Mouse (Mus musculus) kidney, embryonic 14.5 days (tissue): Measurements from ENCODE around the gene Mlph. TPM values are rescaled to one million over a fixed set of nuclear protein-coding genes. Genes with fewer than 3 reads are reported as not detected.

Experiments
- ATAC-seq: fragments of 200-750 bp; cut with Nextera tagmentation; 2 replicates; pipeline ENCODE4 v1.8.0; 2017; ENCODE audit warnings: moderate number of reproducible peaks, mild to moderate bottlenecking, moderate TSS enrichment, moderate library complexity; ENCODE audit not compliant: low FRiP score, low TSS enrichment
- H3K27ac ChIP-seq: fragments of 300-500 bp; sonication (generic); 2 replicates; pipeline ENCODE4 v1.5.1; 2014; ENCODE audit warnings: low read depth, mild to moderate bottlenecking, low read length, moderate library complexity, mixed read lengths
- H3K27me3 ChIP-seq: fragments of 300-500 bp; sonication (generic); 2 replicates; pipeline ENCODE4 v1.6.1; 2014; ENCODE audit warnings: mild to moderate bottlenecking, low read length; ENCODE audit not compliant: control insufficient read depth, insufficient read depth
- H3K36me3 ChIP-seq: fragments of 300-500 bp; sonication (generic); 2 replicates; pipeline ENCODE4 v1.6.1; 2014; ENCODE audit warnings: low read length, mixed read lengths; ENCODE audit not compliant: control insufficient read depth, insufficient read depth
- H3K4me1 ChIP-seq: fragments of 300-500 bp; sonication (generic); 2 replicates; pipeline ENCODE4 v1.6.1; 2014; ENCODE audit warnings: low read length, mixed read lengths; ENCODE audit not compliant: control insufficient read depth, insufficient read depth
- H3K4me2 ChIP-seq: fragments of 300-500 bp; sonication (generic); replicated peaks from 2 replicates; pipeline ENCODE4 v1.6.1; 2014; ENCODE audit warnings: low read depth, mild to moderate bottlenecking, low read length
- H3K4me3 ChIP-seq: fragments of 300-500 bp; sonication (generic); 2 replicates; pipeline ENCODE4 v1.5.1; 2014; ENCODE audit warnings: mild to moderate bottlenecking, low read length
- H3K9ac ChIP-seq: fragments of 300-500 bp; sonication (generic); 2 replicates; pipeline ENCODE4 v1.6.1; 2014; ENCODE audit warnings: low read depth, mild to moderate bottlenecking, low read length, moderate library complexity
- H3K9me3 ChIP-seq: fragments of 300-500 bp; sonication (generic); 2 replicates; pipeline ENCODE4 v1.6.1; 2016; ENCODE audit warnings: low read length; ENCODE audit not compliant: control insufficient read depth
- WGBS: fragments of 180-500 bp; shearing (Covaris S2); extraction: QIAGEN DNeasy Blood & Tissue Kit; methylation state at CpG from one replicate; pipeline ENCODE4 v1.1.7; 2014; 5-methylcytosine and 5-hydroxymethylcytosine counted together
- polyA plus RNA-seq: library from polyadenylated mRNA; unstranded; fragments of >200 nt; fragmentation: Nextera tagmentation; extraction: Ambion mirVana; gene quantifications from 2 replicates; pipeline ENCODE4 v1.2.1, GENCODE M21; 2014

The Mlph gene
- polyA plus RNA-seq, 1 experiment from 2014 or later, result 0.61 TPM

GRCm38 (mm10) chr1:90968649-90969048 is 53.8 kb downstream of the Mlph start:
- ATAC-seq, result no peak
- no peak overlapping the region for H3K4me3 ChIP-seq
- H3K4me1 ChIP-seq, result peaks cover 11% of the 10 kb centered on the region
- H3K4me2 ChIP-seq, result no peak overlapping the region; the same call in 1 of the 2 replicates
- H3K36me3 ChIP-seq, result no peaks in the 10 kb centered on the region
- H3K9ac ChIP-seq, result no peak overlapping the region
- H3K27me3 ChIP-seq, result no peaks in the 10 kb centered on the region; the same call in 1 of the 2 replicates
- no peaks in the 10 kb centered on the region for H3K9me3 ChIP-seq
- WGBS, result 82% methylated on average over 4 of the region's 4 CpGs
- no peak overlapping the region for H3K27ac ChIP-seq

- peak within 1 kb of the TSS; percentile 28; the same call in 1 of the 2 replicates for H3K9ac ChIP-seq
Observed at GRCm38 (mm10) chr1:90969347-90969784, 54.5 kb downstream of the Mlph start, which contains the start of gene Rab17. TSS of gene Rab17 (minus strand) at chr1:90969661.

GRCm38 (mm10) chr1:90969881-90970390 is 55.1 kb downstream of the Mlph start:
- Histone ChIP-seq H3K27me3 (no peaks in the 10 kb centered on the region), H3K9me3 (no peaks in the 10 kb centered on the region), H3K4me1 (peaks cover 14% of the 10 kb centered on the region), H3K36me3 (no peaks in the 10 kb centered on the region), H3K9ac (no peak overlapping the region), H3K4me3 (no peak overlapping the region), H3K4me2 (no peak overlapping the region), H3K27ac (0 out of 2 replicates have a peak overlapping the region, but pooled peaks have one; percentile 48)
- WGBS, result 78% methylated on average over 10 of the region's 10 CpGs
- no peak for ATAC-seq

More at GRCm38 (mm10) chr1:90969347-90969784, 54.5 kb downstream of the Mlph start, which contains the start of gene Rab17:
- H3K27ac ChIP-seq, result peak within 1 kb of the TSS; percentile 48; the same call in 1 of the 2 replicates
- H3K4me1 ChIP-seq, result peaks cover 14% of the 10 kb centered on the region
- H3K4me2 ChIP-seq, result peak within 1 kb of the TSS; percentile 17
- WGBS, result 23% methylated on average over 9 of the region's 9 CpGs
- peak; percentile 40; the same call in 1 of the 2 replicates for ATAC-seq
- no peaks in the 10 kb centered on the region for H3K36me3 ChIP-seq
- H3K27me3 ChIP-seq, result no peaks in the 10 kb centered on the region
- no peaks in the 10 kb centered on the region for H3K9me3 ChIP-seq
- no peak within 1 kb of the TSS for H3K4me3 ChIP-seq

- ATAC-seq, result peak; percentile 79
- no peak overlapping the region for H3K4me3 ChIP-seq
- H3K9ac ChIP-seq, result no peak overlapping the region
- H3K27ac ChIP-seq, result no peak overlapping the region
- WGBS, result 29% methylated on average over 9 of the region's 9 CpGs
- peaks cover 14% of the 10 kb centered on the region for H3K4me1 ChIP-seq
- no peak overlapping the region for H3K4me2 ChIP-seq
- H3K9me3 ChIP-seq, result no peaks in the 10 kb centered on the region
- no peaks in the 10 kb centered on the region for H3K27me3 ChIP-seq
- H3K36me3 ChIP-seq, result no peaks in the 10 kb centered on the region
Observed at GRCm38 (mm10) chr1:90972911-90973573, 58.2 kb downstream of the Mlph start.

- 88% methylated on average over 2 of the region's 2 CpGs for WGBS
- H3K4me1 ChIP-seq, result peaks cover 14% of the 10 kb centered on the region
- H3K4me3 ChIP-seq, result no peak overlapping the region
- no peak overlapping the region for H3K4me2 ChIP-seq
- no peak overlapping the region for H3K9ac ChIP-seq
- no peak overlapping the region for H3K27ac ChIP-seq
- ATAC-seq, result no peak
- no peaks in the 10 kb centered on the region for H3K9me3 ChIP-seq
- H3K36me3 ChIP-seq, result no peaks in the 10 kb centered on the region
- H3K27me3 ChIP-seq, result no peaks in the 10 kb centered on the region
Observed at GRCm38 (mm10) chr1:90973574-90973911, 58.7 kb downstream of the Mlph start.

GRCm38 (mm10) chr1:90974906-90975649 is 60.2 kb downstream of the Mlph start:
- Histone ChIP-seq H3K27ac (no peak overlapping the region), H3K9ac (no peak overlapping the region), H3K4me2 (no peak overlapping the region), H3K27me3 (no peaks in the 10 kb centered on the region), H3K4me3 (no peak overlapping the region), H3K9me3 (no peaks in the 10 kb centered on the region), H3K36me3 (no peaks in the 10 kb centered on the region), H3K4me1 (peaks cover 8% of the 10 kb centered on the region)
- ATAC-seq, result peak; percentile 26; the same call in 1 of the 2 replicates
- 27% methylated on average over 12 of the region's 12 CpGs for whole genome bisulfite sequencing

GRCm38 (mm10) chr1:90975960-90976359 is 61.1 kb downstream of the Mlph start:
- Histone ChIP-seq H3K27ac (no peak overlapping the region), H3K9me3 (no peaks in the 10 kb centered on the region), H3K9ac (no peak overlapping the region), H3K27me3 (no peaks in the 10 kb centered on the region), H3K4me1 (peaks cover 8% of the 10 kb centered on the region), H3K36me3 (no peaks in the 10 kb centered on the region), H3K4me3 (no peak overlapping the region), H3K4me2 (no peak overlapping the region)
- no peak for ATAC-seq
- WGBS, result 89% methylated on average over 4 of the region's 4 CpGs

GRCm38 (mm10) chr1:90980638-90981330 is 65.9 kb downstream of the Mlph start:
- H3K4me1 ChIP-seq, result no peaks in the 10 kb centered on the region
- no peak for ATAC-seq
- WGBS, result 73% methylated on average over 10 of the region's 10 CpGs

More at GRCm38 (mm10) chr1:90980638-90981330, 65.9 kb downstream of the Mlph start:
- Histone ChIP-seq H3K27me3 (no peaks in the 10 kb centered on the region), H3K4me2 (no peak overlapping the region), H3K27ac (no peak overlapping the region), H3K4me3 (no peak overlapping the region), H3K36me3 (no peaks in the 10 kb centered on the region), H3K9me3 (no peaks in the 10 kb centered on the region), H3K9ac (no peak overlapping the region)
